Mouse (Mus musculus): ENCODE measurements at regions not wholly inside any gene's neighbourhood (a gene's known extent, or its start where the extent isn't known, plus 50 kb on each side); places are given as distances from the start of the nearest gene placed in this dataset.
"Not testable (repeated sequence)": the region's sequence is repeated elsewhere in the genome, so short reads cannot be mapped to it uniquely, and the experiment has no call there.

DNA sequence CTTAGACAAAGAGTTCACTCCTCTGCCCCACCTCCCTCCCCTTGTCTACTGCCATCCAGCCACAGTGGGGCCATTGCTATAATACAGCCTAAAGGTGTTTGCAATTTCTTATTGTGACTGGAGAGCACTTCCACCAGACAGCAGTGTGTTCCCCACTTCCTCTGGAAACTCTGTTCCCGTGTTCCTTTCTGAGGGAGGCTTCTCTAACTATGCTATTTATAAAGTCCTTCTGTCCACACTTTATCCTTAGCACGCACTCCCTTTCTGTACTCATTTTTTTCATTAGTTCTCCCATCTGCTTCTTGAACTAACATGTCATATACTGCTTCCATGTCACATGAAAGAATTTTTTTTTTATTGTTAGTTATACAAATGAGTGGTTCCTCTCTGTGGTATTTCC, 52.0 kb upstream of the 4930432M17Rik start:
- DNase-seq: no peak

DNA sequence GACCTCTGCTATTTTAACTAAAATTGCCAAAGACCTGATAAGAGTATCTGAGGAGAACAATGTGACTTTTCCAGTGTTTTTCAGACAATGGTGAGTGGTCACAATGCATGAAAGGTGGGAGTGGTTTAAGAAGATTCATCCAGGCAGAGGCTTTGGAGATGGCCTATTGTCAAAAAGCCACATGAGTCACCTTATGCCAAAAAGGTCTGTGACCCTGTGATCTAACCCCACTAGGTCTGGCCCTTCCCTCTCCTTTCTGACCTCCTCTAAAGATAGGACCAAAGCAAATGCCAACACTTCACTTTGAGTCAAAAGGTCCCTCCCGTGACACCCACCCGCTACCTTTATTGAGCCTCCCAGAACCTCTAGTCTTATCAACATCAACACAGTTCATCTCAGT, 52.4 kb upstream of the 4930432M17Rik start:
- DNase-seq: no peak

DNA sequence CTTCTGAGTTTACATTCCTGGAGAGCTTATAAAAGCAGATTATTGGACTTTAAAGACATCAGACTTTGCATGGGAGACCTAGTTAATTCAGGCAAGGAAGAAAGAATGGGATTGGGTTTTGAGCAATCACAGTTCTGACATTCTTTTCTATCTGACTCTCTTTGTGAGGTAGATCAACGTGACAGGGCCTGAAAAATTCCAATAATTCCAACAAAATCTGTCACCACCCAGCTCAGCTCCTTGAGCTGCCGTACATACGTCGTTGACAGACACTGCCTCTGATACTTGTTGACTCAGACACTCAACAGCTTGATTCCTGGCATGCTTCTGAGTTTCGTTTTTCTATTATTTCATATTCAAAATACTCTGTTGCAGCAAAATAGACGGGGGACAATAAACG, 53.2 kb upstream of the 4930432M17Rik start:
- DNase-seq: no peak

DNA sequence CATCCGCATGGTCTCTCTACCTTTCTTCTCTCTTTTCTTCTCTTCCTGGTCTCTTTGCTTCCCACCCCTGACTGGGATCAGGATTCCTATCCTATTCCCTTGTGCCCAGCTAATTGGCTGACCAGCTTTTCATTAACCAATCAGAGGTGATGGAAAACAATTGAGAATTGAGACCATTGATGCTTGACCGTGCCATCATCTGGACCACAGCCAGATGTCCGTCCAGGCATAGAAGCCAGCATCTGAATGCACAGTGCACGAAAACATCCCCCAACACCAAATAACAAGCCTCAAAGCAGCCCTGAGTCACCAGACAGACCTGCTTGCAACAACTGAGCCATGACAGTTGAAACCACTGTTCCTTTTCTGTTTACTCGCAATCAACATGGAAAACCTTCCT, 54.5 kb upstream of the 4930432M17Rik start:
- peak; percentile 14 for DNase-seq

DNA sequence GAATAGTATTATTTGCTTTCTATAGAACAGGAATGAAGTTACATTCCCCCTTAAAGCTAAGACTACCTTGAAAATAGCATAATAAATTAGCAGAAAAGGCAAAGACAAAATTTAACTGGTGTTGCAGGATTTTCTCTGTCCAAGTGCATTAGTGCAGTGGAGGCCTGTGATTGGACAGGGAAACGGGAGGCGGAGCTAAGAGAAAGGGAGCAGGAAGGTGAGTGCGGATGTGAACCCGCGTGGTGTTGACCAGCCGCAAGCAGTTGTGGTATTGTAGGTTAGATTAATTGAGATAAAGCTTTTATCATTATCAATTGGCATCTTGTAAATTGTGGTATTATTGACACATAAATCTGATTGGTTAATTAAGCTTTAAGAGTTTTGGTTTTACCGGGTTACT, 55.8 kb upstream of the 4930432M17Rik start:
- no peak for DNase-seq

DNA sequence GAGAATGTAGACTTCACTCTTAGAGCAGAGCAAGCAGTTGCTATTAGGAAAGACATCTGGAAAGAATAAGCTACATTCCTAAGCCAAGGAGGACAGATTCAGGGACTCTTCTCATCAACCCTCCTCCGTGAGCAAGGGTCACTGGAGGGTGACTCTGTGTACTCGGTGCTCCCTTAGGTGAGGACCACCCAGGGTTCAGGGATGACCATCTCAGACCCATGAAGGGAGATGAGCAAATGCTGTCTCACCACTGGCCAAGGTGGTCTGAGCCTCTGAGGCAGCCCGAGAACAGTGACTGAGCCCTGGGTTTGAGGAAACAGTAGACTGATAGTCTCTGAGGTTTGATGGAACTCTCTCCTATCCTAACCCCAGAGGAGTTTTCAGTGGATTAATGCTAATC, 57.3 kb upstream of the 4930432M17Rik start:
- no peak for DNase-seq

DNA sequence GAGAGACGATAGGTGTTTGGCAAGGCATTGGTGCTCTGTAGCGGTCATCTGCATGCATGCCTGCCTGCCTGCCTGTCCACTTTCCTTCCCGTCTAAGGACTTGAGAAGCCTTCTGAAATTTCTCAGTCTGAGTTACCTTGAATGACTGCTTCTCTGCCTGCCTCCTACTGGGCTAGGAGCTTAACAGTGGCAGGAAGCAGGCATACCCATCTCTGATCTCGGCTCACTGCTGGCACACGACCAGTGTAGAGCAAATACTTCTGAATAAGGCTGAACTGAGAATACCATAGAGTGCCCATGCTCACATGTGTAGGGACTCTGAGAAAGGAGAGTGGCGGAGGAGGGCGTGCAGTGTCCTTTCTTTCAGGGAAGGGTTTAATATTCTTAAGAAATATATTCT, 60.7 kb upstream of the 4930432M17Rik start:
- DNase-seq: no peak

DNA sequence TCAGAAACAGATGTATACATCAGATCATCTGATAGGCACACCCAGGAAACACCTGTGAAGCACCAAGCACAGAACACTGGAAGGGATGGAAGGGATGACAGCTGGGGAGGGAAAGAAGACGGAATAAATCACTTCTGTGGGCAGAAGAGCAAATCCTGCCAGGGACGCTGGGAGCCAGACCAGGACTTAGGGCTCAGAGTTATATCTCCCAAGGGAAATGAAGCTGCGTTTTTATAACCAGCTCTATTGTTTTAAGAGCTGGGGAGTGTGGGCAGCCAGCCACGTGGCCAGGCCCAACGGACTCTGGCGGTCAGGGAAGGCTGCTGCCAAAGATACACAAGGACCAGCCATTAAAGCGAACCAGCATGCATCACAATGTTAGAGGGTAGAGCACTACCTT, 61.5 kb upstream of the 4930432M17Rik start:
- peak; percentile 61 for DNase-seq

DNA sequence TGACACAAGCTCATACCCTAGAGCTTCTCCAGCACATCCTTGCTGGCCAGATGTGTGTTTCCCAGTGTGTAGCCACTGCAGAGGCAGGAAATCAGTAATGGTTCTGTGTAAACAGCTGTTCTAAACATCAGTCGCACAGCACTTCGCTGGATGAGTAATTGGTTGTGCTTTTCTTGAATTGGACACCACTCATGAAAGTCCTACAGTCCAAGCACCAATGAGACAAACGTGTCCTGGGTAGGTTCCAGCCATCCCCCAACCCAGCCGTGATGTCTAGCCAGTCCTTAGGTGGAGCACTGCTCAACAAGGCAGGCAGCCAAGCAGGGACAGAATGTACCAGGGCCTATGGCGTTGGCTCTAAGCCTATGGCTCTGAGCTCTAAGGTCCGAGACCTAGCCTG, 65.8 kb upstream of the 4930432M17Rik start:
- no peak for DNase-seq

DNA sequence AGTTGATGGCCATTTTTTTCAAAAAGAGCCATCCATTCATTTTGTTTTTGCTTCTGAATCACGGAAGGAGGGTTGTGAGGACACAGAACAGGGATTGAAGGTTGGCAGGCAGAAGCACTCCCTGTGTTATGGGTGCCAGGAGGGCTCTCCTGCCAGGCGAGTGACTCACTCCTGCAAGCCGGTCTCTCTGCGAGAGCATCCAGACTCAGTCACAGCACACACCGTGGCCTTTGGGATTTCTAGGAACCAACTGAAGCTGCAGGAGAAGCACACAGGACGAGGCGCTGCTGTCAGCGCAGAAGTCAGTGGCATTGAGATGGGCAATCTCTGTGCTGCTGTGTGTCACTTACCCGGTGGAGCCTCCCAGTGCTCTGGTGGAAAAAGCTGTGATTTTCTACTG, 66.5 kb upstream of the 4930432M17Rik start:
- DNase-seq: no peak

DNA sequence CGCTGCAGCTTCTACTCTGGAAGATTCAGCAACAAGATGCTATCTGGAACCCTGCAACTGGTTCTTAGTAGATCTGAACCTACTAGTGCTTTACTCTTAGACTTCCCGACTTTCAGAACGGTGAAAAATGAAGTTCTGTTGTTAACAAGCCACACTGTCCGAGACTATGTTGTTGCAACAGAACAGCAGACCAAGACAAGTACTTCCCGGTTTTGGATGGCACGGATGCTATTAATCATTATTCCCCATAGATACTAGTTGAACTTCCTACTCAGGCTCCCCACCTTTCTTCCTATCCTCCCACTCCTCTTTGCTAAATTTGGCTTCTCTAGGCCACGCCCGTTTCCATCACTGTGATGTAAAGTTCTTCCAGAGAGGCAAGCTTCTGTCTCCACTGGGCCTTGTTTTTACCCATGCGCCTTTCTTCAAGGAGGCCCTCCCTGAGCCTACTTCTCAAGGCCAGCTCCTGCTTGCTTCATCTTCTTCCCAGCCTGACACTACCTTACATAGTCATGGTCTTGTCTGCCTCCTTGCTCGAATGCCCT, 67.7 kb upstream of the 4930432M17Rik start:
- DNase-seq: no peak

DNA sequence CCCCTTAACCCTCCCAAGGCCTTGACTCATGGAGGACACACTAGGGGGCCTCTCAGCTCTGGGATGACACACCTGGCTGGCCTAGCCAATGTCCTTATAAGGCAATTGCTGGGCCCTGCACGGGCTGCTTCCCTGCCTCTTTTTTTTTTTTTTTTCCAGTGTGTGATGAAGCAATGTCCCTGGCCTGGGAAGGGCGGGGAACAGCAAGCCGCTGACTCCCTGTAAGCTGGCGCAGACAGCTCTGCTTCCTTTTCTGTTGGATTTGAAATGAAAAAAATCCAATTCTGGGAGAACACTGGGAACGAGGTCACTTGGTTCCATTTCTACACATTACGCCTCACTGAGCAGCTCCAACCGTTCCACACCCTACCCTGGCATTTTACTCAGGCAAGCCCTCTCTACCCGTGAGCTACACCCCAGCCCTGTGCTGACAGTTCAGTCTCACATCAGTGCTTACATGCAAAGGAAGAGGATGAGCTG, 68.4 kb upstream of the 4930432M17Rik start:
- peak; percentile 30 for DNase-seq

DNA sequence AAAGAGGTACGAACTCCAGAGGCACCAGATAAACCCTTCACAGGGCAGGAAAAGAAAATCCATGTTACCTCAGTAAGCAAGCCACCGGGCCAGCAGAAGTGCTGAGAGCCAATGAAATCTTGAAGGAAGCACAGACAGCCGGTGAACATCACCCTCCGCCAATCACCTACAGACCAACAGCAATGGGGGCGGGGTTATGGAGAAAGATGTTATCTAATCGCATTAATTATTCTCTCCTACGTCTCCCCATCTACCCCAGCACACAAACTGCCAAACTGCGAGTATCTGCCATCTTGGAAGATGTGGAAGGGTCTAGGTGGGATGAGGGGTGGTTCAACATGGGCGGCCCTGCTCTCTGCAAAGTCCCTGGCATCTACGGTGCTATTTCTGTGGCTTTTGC, 68.6 kb upstream of the Slc44a3 start:
- DNase-seq: no peak

DNA sequence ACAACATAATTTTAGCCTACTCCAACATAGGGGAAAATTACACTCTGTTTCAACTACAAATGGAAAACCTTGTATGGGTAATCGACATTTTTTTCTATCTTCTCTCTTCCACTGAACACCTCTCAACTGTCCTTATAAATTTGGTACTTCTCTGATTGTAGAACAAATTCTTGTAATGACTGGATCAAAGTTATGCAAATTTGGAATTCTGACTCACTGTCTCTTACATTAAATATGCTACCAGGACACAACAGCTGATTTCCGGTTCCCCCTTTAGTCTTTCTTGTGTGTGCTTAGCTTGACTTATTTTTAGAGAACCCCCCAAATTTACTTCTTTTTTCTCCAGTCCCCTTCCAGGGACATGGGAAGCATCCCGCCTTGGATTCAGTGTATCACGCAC, 68.2 kb upstream of the Slc44a3 start:
- no peak for DNase-seq

DNA sequence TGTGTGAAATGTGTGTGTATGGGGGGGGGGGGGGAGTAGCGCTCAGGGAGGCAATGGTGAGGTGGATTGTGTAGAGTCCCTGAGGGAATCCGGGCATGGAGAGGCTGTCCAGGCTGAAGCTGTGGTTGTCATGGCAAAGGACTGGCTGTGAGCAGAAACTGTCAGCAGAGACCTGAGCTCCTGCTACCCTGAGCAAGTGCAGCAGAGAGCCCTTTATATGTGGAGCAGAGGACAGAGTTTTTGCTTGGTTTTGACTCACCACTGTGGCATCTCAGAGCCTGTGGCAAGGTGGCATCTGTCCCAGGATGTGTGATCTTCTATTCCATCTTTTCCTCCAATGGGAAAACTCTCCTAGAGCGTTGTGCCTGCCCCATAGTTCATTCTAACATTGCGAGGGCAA, 65.8 kb upstream of the Slc44a3 start:
- DNase-seq: no peak

DNA sequence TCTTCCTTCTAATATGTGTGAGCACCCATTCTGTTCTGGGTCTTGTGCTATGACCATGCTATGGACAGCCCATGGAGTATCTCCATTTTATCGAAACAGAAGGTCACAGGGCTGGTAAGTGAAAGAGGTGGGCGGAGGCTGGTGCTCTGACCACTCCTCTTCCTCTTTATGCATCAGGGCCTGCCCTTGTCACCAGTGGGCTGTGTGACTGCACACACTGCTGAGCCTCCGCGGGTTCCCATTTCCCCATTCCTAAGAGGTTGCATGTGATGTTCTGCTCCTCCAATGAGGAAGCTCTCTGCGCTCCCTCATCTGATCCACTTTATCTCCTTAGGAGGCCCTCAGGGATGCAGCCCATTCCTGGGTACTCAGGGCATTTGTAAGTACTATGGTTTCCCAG, 65.0 kb upstream of the Slc44a3 start:
- DNase-seq: no peak

DNA sequence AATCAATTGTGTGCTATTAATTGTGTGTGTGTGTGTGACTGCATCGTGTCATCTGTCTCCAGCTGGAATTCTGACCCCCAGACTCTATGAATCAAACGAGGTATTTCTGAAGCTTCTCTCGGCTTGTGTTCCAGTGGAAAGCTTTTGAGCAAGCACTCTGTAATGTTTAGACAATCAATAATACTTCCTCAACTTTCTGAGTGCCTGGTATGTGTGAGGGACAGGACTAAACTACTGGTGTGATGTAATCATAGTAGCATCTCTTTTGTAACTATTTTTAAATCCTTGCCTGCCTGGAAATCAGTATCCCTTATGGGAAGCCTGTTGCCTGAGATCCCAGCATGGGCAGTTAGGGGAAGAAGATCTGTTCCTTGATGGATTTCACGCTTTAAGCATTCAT, 62.4 kb upstream of the Slc44a3 start:
- DNase-seq: no peak

DNA sequence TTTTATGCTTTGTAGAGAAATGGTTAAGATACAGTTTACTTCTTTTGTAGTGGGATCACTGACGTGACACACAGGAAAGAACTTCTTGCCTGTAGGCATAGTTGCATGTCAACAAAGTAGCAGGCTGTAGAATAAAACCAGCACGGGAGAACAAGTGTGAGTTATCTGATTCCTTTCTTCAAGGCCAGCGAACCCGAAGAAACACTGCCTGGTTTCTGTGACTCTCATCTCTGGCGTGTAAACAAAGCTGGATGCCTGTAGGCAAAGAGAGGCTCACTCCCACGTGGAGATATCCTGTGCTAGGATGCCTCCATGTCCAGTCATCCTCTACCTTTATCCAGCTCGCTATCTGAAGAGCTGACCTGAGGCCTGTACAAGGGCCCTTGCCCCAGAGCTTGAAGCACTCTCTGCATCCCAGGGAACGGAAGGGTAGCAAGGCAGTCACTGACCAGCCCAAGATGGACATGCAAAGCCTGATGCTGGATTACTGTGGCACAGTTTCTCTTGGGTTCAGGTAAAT, 61.5 kb upstream of the Slc44a3 start:
- no peak for DNase-seq

DNA sequence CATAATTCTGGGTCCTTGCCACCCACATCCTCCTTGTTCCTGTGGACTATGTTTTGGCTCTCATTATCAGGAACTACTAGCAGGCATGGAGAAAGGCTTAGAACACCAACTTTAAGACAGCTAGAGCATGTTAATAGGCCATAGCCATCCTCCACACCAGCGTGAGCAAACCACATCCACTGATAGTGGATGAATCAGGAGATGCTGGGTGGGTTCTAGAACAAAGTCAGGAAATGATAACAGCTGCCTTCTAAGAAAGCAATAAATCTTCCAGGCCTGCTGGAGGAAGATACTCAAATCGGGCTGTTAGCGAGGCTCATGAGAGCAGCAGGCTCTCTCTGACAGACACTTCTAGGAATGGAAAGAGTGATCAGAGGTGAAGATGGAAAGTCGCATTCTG, 60.9 kb upstream of the Slc44a3 start:
- DNase-seq: no peak

DNA sequence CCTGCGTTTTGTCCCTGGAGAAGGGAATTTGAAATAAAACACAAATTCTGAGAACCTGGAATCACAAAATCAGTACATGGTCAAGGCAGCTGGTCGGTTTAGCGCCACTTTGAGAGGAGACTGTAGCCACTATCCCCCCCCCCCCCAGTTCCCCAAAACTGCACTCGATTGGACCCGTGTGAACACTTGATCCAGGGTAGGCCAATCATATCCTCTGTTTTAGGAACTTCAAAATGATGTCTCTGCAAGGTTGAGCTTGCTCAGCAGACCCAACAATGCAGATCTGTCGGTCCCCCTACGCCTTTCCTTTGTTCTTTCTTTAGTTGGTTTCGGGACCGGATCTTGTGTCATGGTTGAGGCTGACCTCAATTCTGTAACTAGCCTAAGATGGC, 57.3 kb upstream of the Slc44a3 start:
- no peak for DNase-seq

DNA sequence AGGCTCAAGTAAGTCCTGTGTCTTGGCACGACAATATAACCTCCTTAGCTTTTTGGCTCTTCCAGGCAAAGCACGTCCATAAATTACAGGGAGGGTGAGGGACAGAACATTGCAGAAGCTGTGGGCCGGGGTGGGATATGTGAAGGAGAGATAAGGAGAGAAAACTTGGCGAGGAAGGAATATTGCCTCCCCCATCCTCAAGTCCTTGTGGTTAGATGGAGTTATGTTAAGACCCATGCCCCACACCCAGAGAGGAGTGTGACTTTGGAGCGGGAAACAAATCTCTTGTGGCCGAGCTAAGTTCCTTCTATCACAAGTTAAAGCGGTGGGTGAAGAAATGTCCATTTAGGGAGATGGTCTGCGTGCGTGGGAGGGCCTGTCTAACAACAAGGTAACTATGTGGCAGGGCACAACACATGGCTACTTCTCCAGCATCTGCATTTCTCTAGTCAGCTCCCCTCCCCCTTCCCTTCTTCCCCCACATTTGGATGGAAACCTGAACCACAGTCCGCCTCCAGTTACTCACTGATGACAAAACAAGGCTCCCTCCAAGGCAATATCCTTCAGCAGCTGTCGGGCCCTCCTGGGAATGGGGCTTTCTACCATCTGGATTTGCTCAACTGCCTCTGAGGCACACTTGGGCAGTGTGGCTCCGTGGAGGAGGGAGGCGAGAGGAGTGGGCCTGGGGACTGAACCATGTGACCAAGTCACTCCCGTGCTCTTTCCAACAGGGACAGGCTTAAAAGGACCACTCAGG, 56.7 kb upstream of the Slc44a3 start:
- DNase-seq: peak; percentile 34

DNA sequence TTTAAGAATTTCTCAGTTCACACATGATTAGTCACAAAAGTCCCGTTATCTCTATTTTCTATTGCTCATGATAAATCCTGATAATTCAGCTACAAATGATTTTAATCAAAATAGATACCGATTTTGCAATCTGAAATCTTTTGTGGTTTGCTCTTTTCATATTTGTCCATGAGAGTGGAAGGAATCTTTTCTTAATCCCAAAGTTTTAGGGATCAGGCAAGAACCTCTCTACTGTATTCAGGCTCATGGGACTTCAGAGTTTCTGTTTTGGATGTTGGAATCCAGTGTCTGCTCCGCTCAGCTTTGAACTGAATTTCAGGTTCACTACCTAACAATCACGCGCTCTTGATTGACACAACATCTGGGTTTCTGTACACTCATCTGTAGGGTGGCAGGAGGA, 53.1 kb upstream of the Slc44a3 start:
- DNase-seq: no peak

DNA sequence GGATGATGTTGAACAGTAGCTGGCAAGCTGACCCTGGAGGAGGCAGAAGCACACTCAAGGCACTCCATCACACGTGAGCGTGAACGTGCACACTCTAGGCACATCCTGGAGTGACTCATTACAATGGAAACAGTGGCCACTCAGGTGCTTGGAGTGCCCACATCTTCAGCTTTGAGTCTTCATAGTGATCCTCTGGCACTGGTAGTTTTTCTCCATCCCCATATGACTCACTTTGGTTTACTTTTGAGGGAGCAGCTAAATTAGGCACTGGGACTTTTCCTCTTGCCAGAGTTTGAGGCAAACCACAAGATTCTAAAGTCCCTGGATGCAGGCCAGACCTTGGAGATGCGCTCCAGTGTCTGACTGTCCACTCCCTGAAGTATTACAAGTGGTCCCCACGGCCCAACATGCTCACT, 52.5 kb upstream of the Slc44a3 start:
- DNase-seq: no peak

DNA sequence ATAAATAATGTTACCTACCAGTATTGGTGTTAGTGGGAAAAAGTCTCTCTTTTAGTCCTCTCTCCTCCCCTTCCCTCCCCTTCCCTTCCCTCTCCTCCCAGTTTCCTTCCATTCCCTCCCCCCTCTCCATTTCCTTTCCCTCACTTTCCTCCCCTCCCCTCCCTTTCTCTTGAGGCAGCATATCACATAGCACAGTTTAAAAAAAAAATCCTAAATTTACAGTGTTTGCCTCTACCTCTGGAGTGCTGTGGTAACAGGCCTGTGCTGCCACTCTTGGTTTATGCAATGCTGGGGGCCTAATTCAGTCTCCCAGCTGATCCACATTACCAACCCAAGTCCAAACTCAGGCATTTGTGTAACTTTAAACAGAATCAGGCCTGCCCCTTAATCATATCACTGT, 52.1 kb upstream of the Slc44a3 start:
- no peak for DNase-seq

DNA sequence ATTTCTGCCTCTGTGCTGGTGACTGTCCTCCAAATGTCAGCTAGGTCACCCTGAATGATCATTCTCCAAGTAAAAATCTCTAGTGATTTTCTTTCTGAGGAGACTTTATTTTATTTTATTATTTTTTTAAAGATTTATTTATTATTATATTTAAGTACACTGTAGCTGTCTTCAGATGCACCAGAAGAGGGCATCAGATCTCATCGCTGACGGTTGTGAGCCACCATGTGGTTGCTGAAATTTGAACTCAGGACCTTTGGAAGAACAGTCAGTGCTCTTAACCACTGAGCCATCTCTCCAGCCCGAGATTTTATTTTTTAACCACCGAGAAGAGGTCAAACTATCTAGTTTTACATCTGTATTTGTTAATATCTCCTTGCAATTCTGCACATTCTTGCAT, 50.5 kb upstream of the Slc44a3 start:
- not testable (repeated sequence) for DNase-seq
